Mouse (Mus musculus): ENCODE measurements around the gene Sap30.
A peak's percentile ranks its signal among the peaks of the same experiment; 100 is the strongest.
"Not testable (repeated sequence)": the region's sequence is repeated elsewhere in the genome, so short reads cannot be mapped to it uniquely, and the experiment has no call there.

Gene Sap30

DNA sequence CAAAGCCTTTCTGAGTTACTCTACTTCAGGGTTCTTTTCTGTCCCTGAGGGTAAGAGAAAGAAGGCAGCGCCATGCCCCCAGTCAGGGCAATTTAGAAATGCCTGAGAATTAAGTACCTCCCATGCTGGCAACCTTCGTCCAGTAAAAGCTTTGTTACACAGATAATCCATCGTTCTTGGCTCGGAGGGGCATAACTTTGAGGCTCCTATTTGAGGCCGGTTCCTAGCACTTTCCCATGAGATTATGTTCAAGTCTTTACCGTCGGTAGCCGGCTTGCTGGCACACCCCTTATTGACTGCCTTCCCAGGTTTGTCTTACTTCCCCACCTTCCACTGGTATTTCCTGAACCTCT, 10.8 kb upstream of the Sap30 start:
- DNase-seq (ENCODE audit: low read depth, low spot score) = no peak

DNA sequence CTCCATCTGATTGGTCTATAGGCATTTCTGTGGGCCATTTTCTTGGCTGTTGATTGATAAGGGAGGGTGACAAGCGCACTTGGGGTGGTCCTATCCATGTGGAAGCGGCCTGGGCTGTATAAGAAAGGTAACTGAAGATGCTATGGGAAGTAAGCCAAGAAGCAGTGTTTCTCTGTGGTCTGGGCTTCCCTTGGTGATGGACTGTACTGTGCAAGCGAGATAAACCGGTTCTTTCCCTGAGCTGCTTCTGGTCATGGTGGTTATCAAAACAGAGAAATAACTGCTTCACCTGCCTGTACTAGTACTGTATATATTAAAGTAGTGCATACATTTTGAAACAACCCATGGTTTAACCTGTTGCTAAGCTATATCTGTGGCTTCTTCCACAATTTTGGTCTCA, 4.2 kb upstream of the Sap30 start:
- DNase-seq (ENCODE audit: low read depth, low spot score) = no peak

DNA sequence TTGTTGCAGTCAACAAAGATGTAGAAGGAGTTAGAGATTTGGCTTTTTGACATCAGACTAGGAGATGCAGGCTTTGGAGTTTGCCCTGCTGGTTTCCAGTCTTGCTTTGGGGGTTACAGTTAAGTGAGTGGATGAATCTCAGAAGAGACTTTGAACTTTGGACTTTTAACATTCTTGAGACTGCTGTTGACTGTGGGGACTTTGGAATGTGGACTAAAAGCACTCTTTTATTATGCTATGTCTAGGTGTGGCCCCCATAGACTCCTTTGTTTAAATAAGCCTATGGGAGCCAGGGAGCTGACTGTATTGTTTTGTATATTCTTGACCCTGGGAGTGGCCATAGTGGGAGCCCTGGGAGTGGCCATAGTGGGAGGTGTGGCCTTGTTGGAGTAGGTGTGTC, 2.2 kb upstream of the Sap30 start:
- no peak for DNase-seq (ENCODE audit: low read depth, low spot score)

DNA sequence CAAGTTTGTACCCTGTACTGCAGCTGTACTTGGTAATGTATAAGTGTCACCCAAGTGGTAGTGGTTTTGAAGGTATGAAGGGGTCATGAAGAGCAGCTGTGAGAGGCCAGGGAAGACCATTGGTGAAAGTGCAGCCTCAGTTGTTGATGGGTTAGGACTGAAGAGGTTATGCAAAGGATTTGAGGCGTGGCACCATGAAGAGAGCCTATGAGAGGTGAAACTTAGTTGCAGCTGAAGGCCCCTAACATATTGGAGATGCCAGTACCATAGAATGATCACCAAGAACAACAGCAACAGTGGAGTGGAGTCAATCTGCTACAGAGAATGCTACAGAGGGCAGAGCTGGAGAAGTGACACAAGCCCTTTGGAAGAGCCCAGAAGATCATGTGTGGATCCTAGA, 1.7 kb upstream of the Sap30 start:
- no peak for DNase-seq (ENCODE audit: low read depth, low spot score)

DNA sequence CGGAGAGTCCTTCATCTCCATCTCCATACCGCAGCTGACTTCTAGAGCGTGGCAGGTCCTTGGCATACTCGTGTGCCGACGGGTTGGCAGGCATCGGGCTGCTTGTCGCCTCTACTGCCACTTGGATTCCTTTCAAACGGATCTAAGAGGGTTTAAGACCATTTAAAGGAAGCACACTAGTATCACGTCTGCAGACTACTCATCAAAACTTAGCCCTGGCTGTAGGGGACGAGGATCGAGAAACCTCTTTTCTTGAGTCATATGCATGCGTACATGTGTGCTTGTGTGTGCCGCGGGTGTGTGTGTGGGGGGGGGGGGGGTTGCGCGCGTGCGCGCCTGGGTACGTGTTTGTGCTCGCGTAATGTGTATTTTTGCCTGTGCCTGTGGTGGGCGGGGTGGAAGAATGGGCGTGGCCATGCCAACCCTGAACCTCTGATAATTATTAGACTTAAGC, 679 bp upstream of the Sap30 start:
- peak; percentile 55 for DNase-seq (ENCODE audit: low read depth, low spot score)

DNA sequence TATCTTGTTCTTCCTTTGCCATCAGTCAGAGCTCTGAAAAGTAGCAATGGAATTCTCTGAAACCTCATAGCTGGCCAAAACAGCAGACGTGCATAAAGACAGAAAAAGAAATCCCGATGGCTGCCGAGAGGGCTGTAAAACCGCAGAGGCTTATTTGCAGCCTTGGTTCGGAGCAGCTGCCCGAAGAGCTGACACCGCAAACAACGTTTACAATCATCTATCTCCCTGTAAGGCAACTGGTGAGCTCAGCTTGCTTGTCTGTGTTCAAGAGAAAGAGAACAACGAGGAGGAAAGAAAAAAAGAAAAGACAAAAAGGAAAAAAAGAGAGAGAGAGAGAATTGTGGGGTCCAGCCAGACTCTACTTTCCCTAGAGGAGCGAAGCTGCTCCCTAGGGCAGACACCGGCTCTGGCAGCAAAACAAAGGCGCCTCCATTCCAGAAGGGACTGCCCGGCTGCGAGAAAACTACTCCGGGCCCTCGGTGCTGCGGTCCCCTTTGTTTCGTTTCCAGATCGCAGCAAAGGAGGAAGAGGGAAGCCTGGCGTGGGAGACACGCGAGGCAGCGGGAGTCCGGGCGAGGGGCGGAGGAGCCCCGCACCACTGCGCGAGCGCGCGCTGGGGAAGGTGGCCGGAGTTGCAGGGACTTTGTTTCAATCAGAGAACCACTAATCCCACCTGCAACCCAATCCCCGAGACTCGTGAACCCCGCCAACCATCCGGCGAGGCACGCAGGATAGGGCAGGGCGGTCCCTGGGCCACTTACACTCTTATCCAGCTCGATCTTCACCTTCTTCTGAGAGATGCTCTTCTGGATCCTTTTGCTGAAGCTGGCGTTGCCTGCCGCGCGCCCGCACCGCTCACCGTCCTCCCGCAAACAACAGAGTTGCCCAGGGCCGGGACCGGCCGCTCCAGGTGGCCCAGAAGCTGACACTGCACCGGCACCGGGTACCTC, 894 bp downstream of the Sap30 start:
- DNase-seq (ENCODE audit: low read depth, low spot score) = peak; percentile 56

DNA sequence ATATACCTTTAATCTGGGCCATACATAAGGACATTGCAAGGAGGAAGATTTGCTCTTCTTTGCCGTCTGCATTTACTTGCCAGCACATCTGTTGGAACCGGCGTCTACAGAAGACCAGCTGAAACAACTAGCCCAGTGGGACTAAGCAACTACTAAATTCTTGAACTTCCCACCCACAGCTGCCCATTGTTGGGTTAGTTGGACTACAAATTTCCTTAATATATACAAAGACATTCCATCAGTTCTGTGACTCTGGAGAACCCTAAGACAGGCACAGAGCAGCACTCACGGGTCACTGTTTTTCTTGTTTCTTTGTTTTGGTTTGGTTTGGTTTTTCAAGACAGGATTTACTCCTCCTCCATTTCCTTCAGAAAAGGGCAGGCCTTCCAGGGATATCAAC, 7.1 kb downstream of the Sap30 start:
- DNase-seq (ENCODE audit: low read depth, low spot score) = no peak

DNA sequence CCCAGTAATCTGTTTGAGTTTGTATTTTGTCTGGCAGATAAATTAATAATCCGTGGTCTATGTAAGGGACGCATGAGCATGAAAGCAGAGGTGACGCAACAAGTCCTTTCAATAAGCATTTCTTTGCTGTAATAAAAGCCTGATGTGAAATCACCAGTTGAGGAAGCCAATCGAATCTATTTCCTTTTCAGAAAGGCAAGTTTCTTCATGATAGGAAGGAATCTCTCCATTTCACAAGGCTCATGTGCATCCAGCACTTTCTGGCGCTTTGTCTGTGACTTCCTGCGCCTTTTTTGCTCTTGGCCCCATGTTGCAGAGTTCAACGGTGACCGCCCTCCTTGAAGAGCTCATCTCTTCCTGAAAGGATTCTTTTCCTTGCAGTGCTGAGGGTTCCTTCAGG, 8.0 kb downstream of the Sap30 start:
- DNase-seq (ENCODE audit: low read depth, low spot score) = no peak

DNA sequence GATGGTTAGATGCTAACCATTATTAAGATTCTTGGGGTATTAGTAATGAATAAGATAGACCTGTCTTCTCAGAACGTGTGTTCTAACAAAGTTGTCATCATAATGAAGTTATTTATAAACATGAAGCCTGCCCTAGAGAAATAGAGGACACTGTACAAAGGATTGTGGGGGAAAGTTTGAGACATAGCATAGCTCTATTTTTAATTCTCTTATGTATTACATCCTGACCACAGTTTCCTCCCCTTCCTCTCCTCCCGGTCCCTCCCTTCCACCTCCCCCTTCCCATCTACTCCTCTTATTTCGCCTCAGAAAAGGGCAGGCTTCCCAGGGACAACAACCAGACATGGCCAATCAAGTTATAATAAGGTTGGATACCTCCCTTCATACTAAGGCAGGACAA, 9.3 kb downstream of the Sap30 start:
- DNase-seq (ENCODE audit: low read depth, low spot score) = no peak

DNA sequence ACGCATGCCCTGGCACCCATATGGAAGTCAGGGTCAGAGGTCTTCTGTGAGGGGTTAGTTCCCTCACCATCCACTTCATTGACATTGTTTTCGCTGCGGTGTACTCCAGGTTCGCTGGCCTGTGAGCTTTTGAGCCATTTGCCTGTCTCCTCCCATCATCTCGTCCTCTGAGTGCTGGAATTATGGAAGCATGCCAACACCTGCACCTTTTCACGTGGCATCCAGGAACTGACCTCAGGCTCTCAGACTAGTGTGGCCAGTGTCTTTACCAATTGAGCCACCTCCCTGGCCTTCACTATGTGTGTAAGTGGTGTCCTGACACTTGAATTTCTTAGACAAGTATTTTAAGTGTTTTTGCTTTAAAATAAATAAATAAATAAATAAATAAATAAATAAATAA, 13.9 kb downstream of the Sap30 start:
- no peak for DNase-seq (ENCODE audit: low read depth, low spot score)

DNA sequence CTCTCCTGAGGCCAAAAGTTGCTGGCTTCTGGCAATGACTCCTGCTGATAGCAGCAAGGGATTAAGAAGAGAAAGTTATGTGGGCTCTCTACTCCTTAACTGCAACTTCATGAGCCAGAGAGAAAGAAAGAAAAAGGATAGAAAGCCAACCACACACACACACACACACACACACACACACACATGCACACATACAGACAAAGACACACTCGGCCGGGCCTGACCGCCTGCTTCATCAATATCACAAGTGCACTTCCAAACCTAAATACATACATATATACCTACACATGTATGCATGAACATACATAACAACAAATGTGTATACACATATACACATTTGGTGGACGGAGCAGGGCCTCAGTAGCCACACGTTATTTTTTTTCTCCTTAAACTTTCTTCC, 16.8 kb downstream of the Sap30 start:
- no peak for DNase-seq (ENCODE audit: low read depth, low spot score)

DNA sequence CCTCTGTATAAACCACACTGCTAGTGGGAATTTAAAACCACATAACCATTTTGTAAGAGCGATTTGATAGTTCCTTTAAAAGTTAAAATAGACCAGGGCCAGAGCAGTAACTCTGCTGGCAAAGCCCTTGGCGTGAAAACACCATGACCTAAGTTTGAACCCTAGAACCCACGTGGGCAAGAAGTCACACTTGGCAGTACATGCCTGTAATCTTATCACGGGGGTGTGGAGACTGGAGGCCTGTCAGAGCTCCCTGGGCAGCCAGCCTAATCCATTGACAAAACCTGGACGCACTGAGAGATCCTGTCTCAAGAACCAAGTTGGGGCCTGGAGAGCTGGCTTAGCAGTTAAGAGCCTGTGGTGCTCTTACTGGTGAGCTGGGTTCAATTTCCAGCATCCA, 19.0 kb downstream of the Sap30 start:
- DNase-seq (ENCODE audit: low read depth, low spot score) = no peak

DNA sequence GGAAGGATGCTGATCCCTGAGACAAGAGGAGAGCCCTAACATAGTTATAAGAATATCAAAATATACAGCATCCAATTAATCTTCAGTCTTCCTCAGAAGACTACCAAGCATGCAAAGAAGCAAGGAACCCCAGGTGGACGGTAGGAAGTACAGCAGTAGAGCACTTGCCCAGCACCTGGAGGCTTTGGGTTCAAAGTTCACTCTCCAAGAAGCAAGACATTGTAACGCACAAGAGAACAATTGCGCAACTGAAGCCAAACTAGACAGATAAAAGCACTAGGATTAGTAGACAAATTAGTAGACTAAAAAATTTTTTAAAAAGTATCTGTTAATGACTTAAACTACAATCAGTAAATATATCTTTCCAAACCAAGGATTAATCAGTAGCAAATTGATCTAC, 23.9 kb downstream of the Sap30 start:
- no peak for DNase-seq (ENCODE audit: low read depth, low spot score)

DNA sequence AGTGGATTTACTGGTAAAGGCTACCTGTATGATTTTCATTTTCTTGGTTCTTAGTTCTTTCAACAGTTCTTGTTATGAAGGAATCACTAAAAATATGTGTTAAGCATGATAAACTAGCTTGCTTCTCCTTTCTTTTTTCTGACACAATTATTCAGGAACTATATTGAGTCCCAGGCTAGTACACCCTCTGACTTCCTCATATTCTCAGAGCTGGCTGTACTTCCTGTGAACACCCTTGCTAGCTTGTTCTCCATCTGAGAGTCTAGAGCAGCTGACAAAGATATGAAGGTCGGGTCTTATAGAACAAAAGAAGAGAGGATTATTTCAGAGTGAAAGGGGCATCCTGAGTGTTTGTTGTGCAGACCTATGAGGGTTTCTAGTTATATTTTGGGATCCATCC, 24.8 kb downstream of the Sap30 start:
- DNase-seq (ENCODE audit: low read depth, low spot score) = no peak

DNA sequence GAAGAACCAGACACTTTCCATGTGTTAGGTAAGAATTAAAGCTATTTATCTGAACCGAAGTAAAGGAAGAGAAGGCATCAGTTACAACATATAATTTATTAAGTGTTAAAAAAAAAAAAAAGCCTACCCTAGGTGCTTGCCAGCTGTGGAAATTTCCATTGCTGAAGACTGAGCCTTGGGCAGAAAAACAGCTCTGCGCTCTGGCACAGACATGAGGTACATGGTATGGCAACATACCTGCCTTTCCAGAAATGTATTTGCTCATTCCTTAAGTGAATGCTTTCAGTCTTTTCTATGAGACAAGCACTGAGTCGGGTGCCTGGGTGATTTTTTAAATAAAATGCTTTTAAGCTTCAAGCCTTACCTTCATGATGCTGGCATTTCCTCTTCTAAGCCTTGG, 29.7 kb downstream of the Sap30 start:
- DNase-seq (ENCODE audit: low read depth, low spot score) = no peak

DNA sequence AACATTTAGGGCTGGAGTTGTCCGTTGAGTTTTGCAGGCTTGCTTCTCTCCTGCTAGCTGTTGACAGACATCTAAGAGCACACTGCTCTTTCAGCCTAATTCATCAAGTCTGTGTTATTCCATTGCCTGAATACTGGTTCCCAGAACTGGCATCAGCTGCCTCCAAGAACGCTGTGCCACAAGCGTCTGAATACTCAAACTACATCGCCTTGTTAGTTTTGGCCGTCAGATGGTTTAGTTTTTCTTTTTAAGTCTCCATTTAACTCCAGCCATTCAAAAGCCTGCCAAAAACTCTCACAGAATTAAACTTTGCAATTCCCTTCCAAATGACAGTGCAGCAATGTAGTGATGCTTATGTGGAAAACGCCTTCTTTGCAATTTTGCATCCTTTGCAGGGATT, 30.5 kb downstream of the Sap30 start:
- no peak for DNase-seq (ENCODE audit: low read depth, low spot score)

DNA sequence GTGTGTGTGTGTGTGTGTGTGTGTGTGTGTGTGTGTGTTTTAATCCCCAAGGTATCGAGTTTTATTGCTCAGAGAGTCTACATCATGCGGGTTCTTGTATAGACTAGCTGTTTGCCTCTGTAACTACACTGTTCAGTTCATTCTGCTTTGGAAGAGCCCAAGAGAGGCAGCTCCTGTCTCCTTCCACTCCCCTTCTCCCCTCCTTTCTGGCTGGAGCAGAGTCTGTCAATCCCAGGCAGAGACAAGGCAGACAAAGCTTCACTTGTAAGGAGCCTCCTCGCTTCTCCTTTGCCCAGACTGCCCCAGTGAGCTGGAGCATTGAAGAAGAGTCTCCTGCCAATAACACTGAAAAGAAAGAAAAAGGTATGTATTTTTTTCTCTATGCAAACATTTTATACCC, 31.9 kb downstream of the Sap30 start, which contains the start of gene Scrg1:
Gene Scrg1 (plus strand): TSS at position 159 of the 400 bp plus-strand sequence.
- no peak for DNase-seq (ENCODE audit: low read depth, low spot score)

DNA sequence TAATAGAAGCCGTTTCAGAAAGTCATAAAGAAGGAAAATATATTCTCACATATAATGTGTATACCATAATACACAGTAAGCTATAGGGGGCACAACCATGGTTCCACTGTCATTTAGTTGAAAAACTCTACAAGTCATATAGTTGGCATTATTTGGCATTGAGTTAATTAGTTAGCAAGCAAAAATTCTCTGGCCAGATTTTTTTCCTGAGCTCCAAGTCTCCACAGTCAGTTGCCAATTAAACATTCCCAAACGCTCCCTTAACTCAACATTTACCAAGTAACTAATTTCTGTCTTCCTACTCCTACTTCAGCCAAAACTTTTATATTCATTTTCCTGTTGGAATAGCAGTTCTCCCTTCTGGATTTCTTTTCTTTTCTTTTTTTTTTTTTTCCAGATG, 34.3 kb downstream of the Sap30 start:
- DNase-seq (ENCODE audit: low read depth, low spot score) = no peak

DNA sequence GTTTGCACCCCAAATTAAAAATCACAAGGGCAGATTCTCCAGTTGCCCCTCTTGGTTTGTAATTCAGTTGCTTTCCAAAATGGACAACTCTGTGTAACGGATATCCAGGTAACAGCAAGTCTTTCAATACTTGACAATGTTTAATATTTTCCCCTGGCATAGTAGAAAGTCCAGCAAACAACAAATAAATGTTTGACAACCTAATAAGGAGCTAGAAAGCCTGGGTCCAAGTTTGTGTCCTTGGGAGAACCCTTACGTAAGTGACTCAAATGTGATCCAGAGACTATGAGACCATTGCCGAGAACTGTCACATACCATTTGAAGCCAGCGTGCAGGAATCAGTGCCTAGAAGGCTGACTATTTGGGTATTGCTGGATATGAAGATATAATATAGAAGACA, 35.8 kb downstream of the Sap30 start:
- DNase-seq (ENCODE audit: low read depth, low spot score) = no peak

DNA sequence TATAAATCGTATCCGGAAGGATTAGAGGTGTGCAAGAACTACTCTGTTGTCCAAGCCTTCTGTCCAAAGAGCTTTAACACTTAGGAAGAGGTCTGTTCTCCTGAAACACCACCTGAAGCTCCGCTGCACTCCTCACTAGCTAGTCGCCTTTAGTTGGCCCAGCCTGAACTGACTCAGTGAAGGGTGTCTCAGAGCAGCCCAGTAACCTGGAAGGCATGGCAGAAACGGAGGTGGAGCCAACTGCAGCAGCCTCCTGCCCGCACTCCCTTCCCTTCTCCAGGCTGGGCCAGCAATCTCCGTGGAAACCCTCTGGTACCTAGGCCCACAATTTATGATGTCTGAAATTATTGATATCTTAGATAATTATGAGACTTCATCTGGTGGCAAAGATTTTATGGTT, 36.9 kb downstream of the Sap30 start:
- no peak for DNase-seq (ENCODE audit: low read depth, low spot score)

DNA sequence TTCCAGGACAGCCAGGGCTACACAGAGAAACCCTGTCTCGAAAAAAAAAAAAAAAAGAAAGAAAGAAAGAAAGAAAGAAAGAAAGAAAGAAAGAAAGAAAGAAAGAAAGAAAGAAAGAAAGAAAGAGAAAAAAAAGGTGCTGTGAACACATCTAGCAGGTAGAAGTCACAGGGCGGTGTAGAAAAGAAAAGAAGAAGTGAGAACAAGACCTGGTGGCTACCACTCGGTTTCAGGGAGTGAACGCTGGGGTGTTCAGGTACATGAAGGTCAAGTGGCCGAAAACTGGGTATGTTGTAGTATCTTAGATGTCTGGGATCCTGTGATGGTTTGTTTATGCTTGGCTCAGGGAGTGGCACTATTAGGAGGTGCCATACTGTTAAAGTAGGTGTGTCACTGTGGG, 41.8 kb downstream of the Sap30 start:
- not testable (repeated sequence) for DNase-seq (ENCODE audit: low read depth, low spot score)

DNA sequence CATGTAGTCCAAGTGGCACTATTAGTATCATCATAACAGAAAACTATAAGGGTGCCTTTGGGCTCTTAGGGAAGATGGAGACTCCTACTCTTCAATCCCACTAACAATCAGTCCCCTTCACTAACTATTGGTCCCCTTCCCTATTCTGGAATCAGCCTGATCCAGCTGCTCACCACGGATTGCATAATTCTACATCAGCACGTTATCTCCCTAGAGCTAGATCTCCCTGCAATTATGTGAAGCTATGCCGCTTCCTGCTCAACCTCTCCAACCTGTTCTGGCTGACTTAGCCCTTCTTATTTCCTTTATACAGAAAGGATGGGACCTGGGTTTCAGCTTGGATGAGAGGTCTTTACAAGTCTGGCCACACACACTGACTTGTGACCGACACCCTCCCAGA, 44.4 kb downstream of the Sap30 start:
- DNase-seq (ENCODE audit: low read depth, low spot score) = no peak

DNA sequence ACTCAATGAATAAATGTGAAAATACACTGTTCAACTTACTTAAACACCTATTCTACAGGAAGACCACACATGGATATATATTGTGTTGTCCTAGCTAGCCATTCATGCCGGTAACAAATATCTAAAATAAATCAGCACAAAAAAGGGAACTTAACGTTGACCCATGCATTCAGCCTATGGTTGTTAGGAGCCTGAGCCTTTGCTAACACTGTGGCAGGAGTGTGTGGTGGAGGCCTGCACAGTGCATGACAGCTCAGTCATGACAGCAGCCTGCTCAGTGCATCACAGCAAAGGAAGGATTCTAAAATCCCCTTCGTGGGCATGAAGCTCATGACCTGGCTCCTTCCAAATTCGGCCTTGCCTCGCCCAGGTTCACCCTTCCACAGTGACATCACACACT, 46.1 kb downstream of the Sap30 start:
- no peak for DNase-seq (ENCODE audit: low read depth, low spot score)

DNA sequence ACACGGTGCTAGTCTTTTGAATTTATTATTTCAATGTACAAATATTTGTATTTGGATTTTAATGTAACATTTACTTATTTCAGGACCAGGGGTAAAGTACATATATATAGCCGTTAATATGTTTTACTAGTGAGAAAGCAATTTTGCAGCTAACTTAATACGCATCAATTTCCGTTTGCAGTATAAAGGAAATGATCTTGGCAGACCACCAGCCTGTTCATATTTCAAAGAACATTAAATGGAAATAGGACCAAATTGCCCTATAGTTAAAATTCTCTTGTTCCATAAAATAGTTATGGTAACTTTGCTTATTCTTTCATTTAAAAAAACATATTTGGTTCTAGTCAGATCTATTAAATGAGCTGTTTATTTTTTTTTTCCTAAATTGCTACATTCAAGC, 46.5 kb downstream of the Sap30 start:
- DNase-seq (ENCODE audit: low read depth, low spot score) = no peak
